Mouse (Mus musculus) heart, embryonic 11.5 days (tissue): ENCODE measurements around the gene Tada2a. TPM values are rescaled to one million over a fixed set of nuclear protein-coding genes. Genes with fewer than 3 reads are reported as not detected.

ENCODE experiments used
- ATAC-seq: fragments of 200-750 bp; cut with Nextera tagmentation; replicated peaks from 2 replicates; pipeline ENCODE4 v1.8.0; 2017; ENCODE audit warnings: moderate library complexity; ENCODE audit not compliant: insufficient number of reproducible peaks, low FRiP score, low TSS enrichment
- H3K27ac ChIP-seq: fragments of 300-500 bp; sonication (generic); 2 replicates; pipeline ENCODE4 v1.5.1; 2014; ENCODE audit warnings: mild to moderate bottlenecking, low read depth, low read length
- H3K27me3 ChIP-seq: fragments of 300-500 bp; sonication (generic); 2 replicates; pipeline ENCODE4 v1.6.1; 2014; ENCODE audit warnings: mild to moderate bottlenecking, low read length, mixed read lengths; ENCODE audit not compliant: control insufficient read depth, insufficient read depth
- H3K36me3 ChIP-seq: fragments of 300-500 bp; sonication (generic); 2 replicates; pipeline ENCODE4 v1.6.1; 2014; ENCODE audit warnings: mild to moderate bottlenecking, low read length, moderate library complexity, mixed read lengths; ENCODE audit not compliant: control insufficient read depth, insufficient read depth
- H3K4me1 ChIP-seq: fragments of 300-500 bp; sonication (generic); 2 replicates; pipeline ENCODE4 v1.6.1; 2014; ENCODE audit warnings: low read length; ENCODE audit not compliant: control insufficient read depth, insufficient read depth
- H3K4me2 ChIP-seq: fragments of 300-500 bp; sonication (generic); 2 replicates; pipeline ENCODE4 v1.6.1; 2014; ENCODE audit warnings: mild to moderate bottlenecking, moderate library complexity
- H3K4me3 ChIP-seq: fragments of 300-500 bp; sonication (generic); 2 replicates; pipeline ENCODE4 v1.5.1; 2014; ENCODE audit warnings: low read depth, low read length
- H3K9ac ChIP-seq: fragments of 300-500 bp; sonication (generic); 2 replicates; pipeline ENCODE4 v1.6.1; 2014; ENCODE audit warnings: mild to moderate bottlenecking, low read depth, low read length, moderate library complexity
- H3K9me3 ChIP-seq: fragments of 300-500 bp; sonication (generic); replicated peaks from 2 replicates; pipeline ENCODE4 v1.6.1; 2016; ENCODE audit warnings: low read length; ENCODE audit not compliant: control insufficient read depth
- WGBS: fragments of 180-500 bp; shearing (Covaris S2); extraction: QIAGEN DNeasy Blood & Tissue Kit; methylation state at CpG from one replicate; pipeline ENCODE4 v1.1.7; 2014; ENCODE audit not compliant: insufficient replicate concordance; 5-methylcytosine and 5-hydroxymethylcytosine counted together
- polyA plus RNA-seq: library from polyadenylated mRNA; unstranded; fragments of >200 nt; fragmentation: Nextera tagmentation; extraction: Ambion mirVana; gene quantifications from 2 replicates; pipeline ENCODE4 v1.2.1, GENCODE M21; 2014

Tada2a gene
- 21.3 and 24.2 TPM in 2 replicates for polyA plus RNA-seq

- Histone ChIP-seq H3K36me3 (peaks cover 2% of the 10 kb centered on the region; the same call in 1 of the 2 replicates), H3K9me3 (no peaks in the 10 kb centered on the region), H3K9ac (peak within 1 kb of the TSS; percentile 92), H3K4me2 (peak within 1 kb of the TSS; percentile 86), H3K4me3 (peak within 1 kb of the TSS; percentile 80), H3K27me3 (no peaks in the 10 kb centered on the region), H3K27ac (peak within 1 kb of the TSS; percentile 59; the same call in 1 of the 2 replicates), H3K4me1 (peaks cover 6% of the 10 kb centered on the region; the same call in 1 of the 2 replicates)
- ATAC-seq, result peak; percentile 84
- WGBS, result under 1% methylated on average over 61 of the region's 83 CpGs
Measured at GRCm38 (mm10) chr11:84128943-84129798, at the start of gene Tada2a, which contains the start of gene Acaca. TSS of gene Tada2a (minus strand) at chr11:84129600. TSS of gene Acaca (plus strand) at chr11:84129672.

- Histone ChIP-seq H3K4me3 (peak overlapping the region; percentile 84; the same call in 1 of the 2 replicates), H3K9me3 (no peaks in the 10 kb centered on the region), H3K36me3 (no peaks in the 10 kb centered on the region), H3K9ac (no peak overlapping the region), H3K27ac (no peak overlapping the region), H3K27me3 (no peaks in the 10 kb centered on the region), H3K4me2 (peak overlapping the region; percentile 87), H3K4me1 (peaks cover 9% of the 10 kb centered on the region; the same call in 1 of the 2 replicates)
- no peak for ATAC-seq
- WGBS, result 37% methylated on average over 4 of the region's 4 CpGs
Measured at GRCm38 (mm10) chr11:84178571-84178970, 49.2 kb upstream of the Tada2a start.

GRCm38 (mm10) chr11:84172539-84173435 lies 43.4 kb upstream of the Tada2a start:
- no peaks in the 10 kb centered on the region for H3K27me3 ChIP-seq
- no peaks in the 10 kb centered on the region for H3K36me3 ChIP-seq
- H3K9ac ChIP-seq, result no peak overlapping the region
- ATAC-seq, result no peak
- no peak overlapping the region; the same call in 1 of the 2 replicates for H3K4me2 ChIP-seq
- no peak overlapping the region for H3K27ac ChIP-seq
- H3K4me3 ChIP-seq, result no peak overlapping the region
- no peaks in the 10 kb centered on the region for H3K9me3 ChIP-seq
- peaks cover 8% of the 10 kb centered on the region for H3K4me1 ChIP-seq
- 59% methylated on average over 11 of the region's 11 CpGs for WGBS

- H3K27me3 ChIP-seq, result no peaks in the 10 kb centered on the region
- H3K4me1 ChIP-seq, result peaks cover 5% of the 10 kb centered on the region
- no peak overlapping the region for H3K4me3 ChIP-seq
- no peak overlapping the region for H3K27ac ChIP-seq
- 22% methylated on average over 7 of the region's 7 CpGs for WGBS
- H3K36me3 ChIP-seq, result no peaks in the 10 kb centered on the region
- H3K9ac ChIP-seq, result no peak overlapping the region
- no peaks in the 10 kb centered on the region for H3K9me3 ChIP-seq
- no peak for ATAC-seq
- H3K4me2 ChIP-seq, result peak overlapping the region; percentile 37; the same call in 1 of the 2 replicates
Measured at GRCm38 (mm10) chr11:84168701-84169288, 39.4 kb upstream of the Tada2a start.

GRCm38 (mm10) chr11:84167046-84167526 lies 37.7 kb upstream of the Tada2a start, which contains the start of gene Gm11437:
TSS of gene Gm11437 (minus strand) at chr11:84167476.
- Histone ChIP-seq H3K27ac (no peak within 1 kb of the TSS), H3K9me3 (no peaks in the 10 kb centered on the region), H3K9ac (no peak within 1 kb of the TSS), H3K27me3 (no peaks in the 10 kb centered on the region), H3K4me1 (no peaks in the 10 kb centered on the region), H3K36me3 (no peaks in the 10 kb centered on the region), H3K4me2 (no peak within 1 kb of the TSS), H3K4me3 (no peak within 1 kb of the TSS)
- no peak for ATAC-seq
- 78% methylated on average over 5 of the region's 5 CpGs for whole genome bisulfite sequencing

GRCm38 (mm10) chr11:84164561-84164960 lies 35.2 kb upstream of the Tada2a start:
- Histone ChIP-seq H3K27me3 (no peaks in the 10 kb centered on the region), H3K4me1 (no peaks in the 10 kb centered on the region), H3K9ac (no peak overlapping the region), H3K27ac (no peak overlapping the region), H3K4me3 (no peak overlapping the region), H3K4me2 (no peak overlapping the region), H3K36me3 (no peaks in the 10 kb centered on the region), H3K9me3 (no peaks in the 10 kb centered on the region)
- no peak for ATAC-seq
- 62% methylated on average over 4 of the region's 4 CpGs for WGBS

- no peak for ATAC-seq
Measured at GRCm38 (mm10) chr11:84164123-84164522, 34.7 kb upstream of the Tada2a start.

More at GRCm38 (mm10) chr11:84164123-84164522, 34.7 kb upstream of the Tada2a start:
- Histone ChIP-seq H3K27ac (no peak overlapping the region), H3K9ac (no peak overlapping the region), H3K4me3 (no peak overlapping the region), H3K9me3 (no peaks in the 10 kb centered on the region), H3K27me3 (no peaks in the 10 kb centered on the region), H3K36me3 (no peaks in the 10 kb centered on the region), H3K4me2 (no peak overlapping the region), H3K4me1 (no peaks in the 10 kb centered on the region)
- 78% methylated on average over 6 of the region's 6 CpGs for WGBS
